Mouse (Mus musculus): ENCODE data around the gene Bmt2. TPM values are rescaled to one million over a fixed set of nuclear protein-coding genes. Genes with fewer than 3 reads are reported as not detected.

The Bmt2 gene
- polyA plus RNA-seq (2015; fragmentation: Nextera tagmentation; extraction: Ambion mirVana): 15.2 and 15.6 TPM in 2 replicates

DNA sequence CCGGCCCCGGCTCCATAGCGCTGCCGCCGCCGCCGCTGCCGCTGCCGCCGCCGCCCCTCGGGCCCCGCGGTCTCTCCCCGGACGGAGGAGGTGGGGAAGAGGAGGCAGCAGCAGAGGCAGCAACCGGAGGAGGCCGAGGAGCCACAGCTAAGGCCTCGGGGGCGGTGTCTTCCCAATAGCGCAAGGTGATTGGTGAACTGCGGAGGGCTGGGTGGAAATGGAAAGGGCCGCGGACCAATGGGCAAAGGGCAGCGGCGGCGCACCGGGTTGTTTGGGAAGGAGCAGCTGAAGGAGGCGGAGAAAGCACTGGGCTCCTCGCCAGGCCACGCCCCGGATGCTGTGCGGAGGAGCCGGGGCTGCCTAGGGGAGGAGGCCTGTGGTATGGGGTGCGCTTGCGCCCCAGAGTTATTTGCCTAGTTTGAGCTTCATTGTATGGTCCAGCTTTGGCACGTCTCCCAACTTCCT, at the start of gene Bmt2:
Gene Bmt2 (minus strand): TSS at position 149 of the 465 bp plus-strand sequence.

DNA sequence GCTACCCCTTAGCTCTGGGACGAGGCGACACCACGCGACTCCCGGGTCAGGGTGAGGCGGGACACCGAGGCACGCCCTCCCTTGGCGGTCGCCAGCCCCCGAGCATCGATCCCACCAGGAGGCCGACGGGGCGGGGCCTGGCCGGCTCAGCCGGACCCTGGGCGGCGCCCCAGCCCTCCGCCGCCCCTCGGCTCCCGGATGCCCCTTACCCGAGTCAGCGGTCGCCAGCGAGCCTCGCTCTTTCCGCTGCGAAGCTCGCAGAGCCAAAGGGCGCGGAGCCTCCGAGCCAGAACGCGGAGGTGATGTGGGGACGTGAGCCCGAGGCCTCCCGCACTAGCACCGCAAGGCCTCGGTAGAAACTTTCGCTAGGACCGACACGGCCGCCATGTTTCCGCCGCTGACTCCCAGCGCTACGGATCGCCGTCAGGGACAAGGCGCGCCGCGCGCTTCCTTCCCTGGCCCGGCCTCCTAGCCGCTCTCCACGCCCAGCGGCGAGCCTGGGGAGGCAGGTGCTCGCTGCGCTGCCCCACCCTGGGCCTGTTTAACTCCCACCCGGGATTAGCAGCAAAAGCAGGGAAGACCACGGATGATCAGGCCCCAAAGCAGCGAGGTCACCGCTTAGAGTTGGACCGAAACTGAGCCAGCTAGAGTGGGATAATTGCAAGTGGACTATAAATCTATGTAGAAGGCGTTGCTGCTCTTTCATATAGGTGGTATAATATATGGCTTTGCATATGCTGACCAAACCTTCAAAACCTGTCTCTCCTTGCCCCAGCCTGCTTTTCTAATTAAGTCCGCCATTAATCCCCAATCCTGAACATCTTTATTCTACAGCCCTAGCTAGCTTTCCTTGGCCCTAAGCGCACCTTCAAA, 69.9 kb downstream of the Bmt2 start, which contains the start of gene Tmem168:
Gene Tmem168 (minus strand): TSS at position 480 of the 873 bp plus-strand sequence.

Other genes with a start within 250 kb of the Bmt2 start
- gene Tmem168, start 69.9 kb downstream of the Bmt2 start, polyA plus RNA-seq (2015; fragmentation: Nextera tagmentation; extraction: Ambion mirVana): 13.7 and 15.3 TPM in 2 replicates
- gene Gpr85, start 162.0 kb upstream of the Bmt2 start, polyA plus RNA-seq (2015; fragmentation: Nextera tagmentation; extraction: Ambion mirVana): 90.9 and 91.6 TPM in 2 replicates
- 125 and 132 TPM in 2 replicates for gene 2610001J05Rik, start 193.6 kb upstream of the Bmt2 start, polyA plus RNA-seq (2015; fragmentation: Nextera tagmentation; extraction: Ambion mirVana)